Mouse (Mus musculus): ENCODE measurements around the gene Tmem238. TPM values are rescaled to one million over a fixed set of nuclear protein-coding genes. Genes with fewer than 3 reads are reported as not detected.

The Tmem238 gene
- polyA plus RNA-seq (2014; fragmentation: Nextera tagmentation; extraction: Ambion mirVana), result 3.0 and 3.7 TPM in 2 replicates

DNA sequence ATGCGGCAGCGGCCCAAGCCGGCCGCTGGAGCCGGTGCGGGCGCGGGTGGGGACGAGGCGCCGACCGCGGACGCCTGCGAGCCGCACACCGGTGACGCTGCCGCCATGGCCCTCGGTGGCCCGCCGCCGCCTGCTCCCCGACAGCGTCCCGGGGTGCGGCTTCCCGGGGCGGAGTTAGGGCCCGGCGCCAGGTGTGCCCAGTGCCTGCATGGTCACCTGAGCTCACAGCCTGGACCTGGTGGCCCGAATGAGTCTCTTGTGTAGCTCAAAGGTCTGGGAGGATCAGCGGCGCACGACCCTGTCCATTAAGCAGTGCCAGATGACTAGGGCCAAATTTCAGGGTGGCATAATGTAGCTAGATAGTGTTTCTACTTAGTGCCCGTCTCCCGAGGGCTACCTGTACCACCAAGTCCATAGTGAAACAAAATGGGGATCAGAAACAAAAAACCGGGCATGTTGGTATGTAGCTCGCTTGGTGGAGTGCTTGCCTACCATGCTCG, at the start of gene Tmem238:
TSS of gene Tmem238 (minus strand) at position 221 of the 500 bp plus-strand sequence.
- peaks cover 11% of the 10 kb centered on the region for H3K36me3 ChIP-seq (ENCODE audit: control insufficient read depth, insufficient read depth, low read length)
- ATAC-seq (ENCODE audit: insufficient number of reproducible peaks, insufficient read depth, low FRiP score, low read depth), result no peak
- peaks cover 8 to 11% of the 10 kb centered on the region in 2 experiments for H3K4me1 ChIP-seq (ENCODE audit: control insufficient read depth in 2 of 2, insufficient read depth in 2 of 2, low read length in 2 of 2)
- 8% methylated on average over 40 of the region's 40 CpGs for WGBS
- H3K9ac ChIP-seq (ENCODE audit: low read length), result peak within 1 kb of the TSS; percentile 81
- peak within 1 kb of the TSS; percentile 89 for H3K4me2 ChIP-seq (ENCODE audit: low read length)
- H3K9me3 ChIP-seq (ENCODE audit: control insufficient read depth, low read length), result no peaks in the 10 kb centered on the region
- H3K27me3 ChIP-seq (ENCODE audit: control insufficient read depth, insufficient read depth, low read length), result no peaks in the 10 kb centered on the region
- peak within 1 kb of the TSS; percentile 53 to 58 for H3K4me3 ChIP-seq (ENCODE audit: control insufficient read depth in 1 of 2, insufficient read depth in 1 of 2, low read depth in 1 of 2, low read length in 2 of 2)
- H3K27ac ChIP-seq (replicated peaks in 1 of 2; ENCODE audit: control insufficient read depth in 1 of 2, insufficient read depth in 1 of 2, low read depth in 2 of 2, low read length in 2 of 2), result peak within 1 kb of the TSS; percentile 23 to 61; a peak in 2 of 4 replicates

DNA sequence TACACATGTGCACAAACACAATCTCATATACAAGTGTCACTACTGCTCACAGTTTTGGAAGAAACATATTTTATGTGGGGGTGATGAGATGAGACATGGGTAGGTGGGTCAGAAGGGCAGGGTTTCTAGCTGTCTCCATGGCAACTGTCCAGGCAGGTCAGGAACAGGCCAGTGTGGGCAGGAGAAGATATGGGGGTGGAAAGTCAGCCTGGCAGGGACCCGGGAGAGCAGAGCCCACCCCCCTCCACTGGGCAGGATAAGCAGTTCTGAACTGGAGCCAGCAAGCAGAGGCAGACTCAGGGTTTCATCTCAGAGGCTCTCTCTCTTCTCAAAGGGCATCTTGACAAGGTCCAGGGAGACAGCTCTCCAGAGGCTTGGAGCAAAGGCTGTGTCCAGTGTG, 48.2 kb upstream of the Tmem238 start:
- Histone ChIP-seq H3K9me3 (ENCODE audit: control insufficient read depth, low read length) (no peaks in the 10 kb centered on the region), H3K9ac (ENCODE audit: low read length) (no peak overlapping the region), H3K4me1 (ENCODE audit: control insufficient read depth in 2 of 2, insufficient read depth in 2 of 2, low read length in 2 of 2) (peaks cover 2 to 6% of the 10 kb centered on the region in 2 experiments; a peak in 3 of 4 replicates), H3K4me3 (ENCODE audit: control insufficient read depth in 1 of 2, insufficient read depth in 1 of 2, low read depth in 1 of 2, low read length in 2 of 2) (no peak overlapping the region), H3K27me3 (ENCODE audit: control insufficient read depth, insufficient read depth, low read length) (peaks cover 72% of the 10 kb centered on the region), H3K4me2 (ENCODE audit: low read length) (no peak overlapping the region), H3K27ac (replicated peaks in 1 of 2; ENCODE audit: control insufficient read depth in 1 of 2, insufficient read depth in 1 of 2, low read depth in 2 of 2, low read length in 2 of 2) (no peak overlapping the region), H3K36me3 (ENCODE audit: control insufficient read depth, insufficient read depth, low read length) (no peaks in the 10 kb centered on the region)
- WGBS, result 0% methylated on average over 1 of the region's 1 CpGs
- no peak for ATAC-seq (ENCODE audit: insufficient number of reproducible peaks, insufficient read depth, low FRiP score, low read depth)

DNA sequence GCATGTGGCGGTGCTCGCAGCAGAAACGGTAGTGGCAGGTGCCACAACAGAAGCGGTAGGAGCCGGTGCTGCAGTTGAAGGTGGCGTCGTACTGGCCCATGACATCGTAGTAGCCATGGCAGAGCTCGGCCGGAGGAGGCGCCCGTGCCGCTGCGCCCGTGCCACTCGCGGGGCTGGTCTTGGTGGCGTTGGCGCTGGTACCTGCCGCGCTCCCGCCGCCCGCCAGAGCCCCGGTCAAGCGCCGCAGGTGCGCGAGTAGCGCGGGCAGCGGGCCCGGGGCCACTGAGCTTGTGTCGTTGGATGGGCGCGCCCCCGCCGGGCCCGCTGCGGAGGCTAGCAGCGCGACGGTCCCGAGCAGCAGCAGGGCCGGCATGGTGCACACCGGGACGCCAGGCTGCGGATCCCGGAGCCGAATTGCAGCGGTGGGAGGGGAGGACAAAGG, 46.9 kb upstream of the Tmem238 start:
- H3K4me2 ChIP-seq (ENCODE audit: low read length), result peak overlapping the region; percentile 84
- peaks cover 69% of the 10 kb centered on the region for H3K27me3 ChIP-seq (ENCODE audit: control insufficient read depth, insufficient read depth, low read length)
- peaks cover 2 to 5% of the 10 kb centered on the region in 2 experiments; a peak in 2 of 4 replicates for H3K4me1 ChIP-seq (ENCODE audit: control insufficient read depth in 2 of 2, insufficient read depth in 2 of 2, low read length in 2 of 2)
- H3K4me3 ChIP-seq (ENCODE audit: control insufficient read depth in 1 of 2, insufficient read depth in 1 of 2, low read depth in 1 of 2, low read length in 2 of 2), result peak overlapping the region; percentile 49 to 52
- H3K9ac ChIP-seq (ENCODE audit: low read length), result peak overlapping the region; percentile 48; the same call in 1 of the 2 replicates
- no peaks in the 10 kb centered on the region for H3K36me3 ChIP-seq (ENCODE audit: control insufficient read depth, insufficient read depth, low read length)
- under 1% methylated on average over 51 of the region's 51 CpGs for WGBS
- no peaks in the 10 kb centered on the region for H3K9me3 ChIP-seq (ENCODE audit: control insufficient read depth, low read length)
- ATAC-seq (ENCODE audit: insufficient number of reproducible peaks, insufficient read depth, low FRiP score, low read depth), result peak; percentile 20; the same call in 1 of the 2 replicates
- H3K27ac ChIP-seq (replicated peaks in 1 of 2; ENCODE audit: control insufficient read depth in 1 of 2, insufficient read depth in 1 of 2, low read depth in 2 of 2, low read length in 2 of 2), result no peak overlapping the region

DNA sequence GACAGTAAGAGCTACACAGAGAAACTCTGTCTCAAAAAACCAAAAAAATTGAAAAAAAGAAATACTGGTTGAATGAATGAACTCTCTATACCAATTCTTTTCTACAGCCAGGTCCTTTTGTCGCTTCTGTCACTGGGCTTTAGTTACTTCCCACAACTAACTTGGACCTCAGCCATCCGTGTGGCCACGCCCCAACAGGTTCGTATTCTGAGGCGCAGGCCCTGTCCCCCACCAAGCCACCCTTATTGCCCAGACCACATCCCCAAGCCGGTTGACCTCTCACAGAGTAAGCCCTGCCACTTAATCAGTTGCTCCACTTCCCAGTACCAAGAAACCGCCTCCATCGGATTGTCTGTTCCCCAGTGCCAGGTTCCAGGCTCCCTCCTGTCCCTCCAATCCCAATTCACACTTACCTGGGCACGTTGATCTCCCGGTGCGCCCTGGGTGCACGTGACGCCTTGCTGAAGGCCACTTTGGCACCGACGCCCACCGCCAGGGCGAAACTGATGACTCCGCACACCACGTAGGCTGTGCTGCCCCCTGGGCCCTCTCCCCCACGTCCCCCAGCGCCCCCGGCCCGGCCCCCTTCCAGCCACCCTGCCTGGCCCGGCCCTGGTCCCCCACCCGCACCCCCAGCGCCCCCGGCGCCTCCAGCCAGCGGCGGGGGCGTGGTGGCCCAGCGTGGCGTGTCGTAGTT, 46.3 kb upstream of the Tmem238 start:
- 0 out of 2 replicates have a peak, but pooled peaks have one; percentile 8 for ATAC-seq (ENCODE audit: insufficient number of reproducible peaks, insufficient read depth, low FRiP score, low read depth)
- Histone ChIP-seq H3K36me3 (ENCODE audit: control insufficient read depth, insufficient read depth, low read length) (no peaks in the 10 kb centered on the region), H3K9me3 (ENCODE audit: control insufficient read depth, low read length) (no peaks in the 10 kb centered on the region), H3K9ac (ENCODE audit: low read length) (peak overlapping the region; percentile 8; the same call in 1 of the 2 replicates), H3K4me3 (ENCODE audit: control insufficient read depth in 1 of 2, insufficient read depth in 1 of 2, low read depth in 1 of 2, low read length in 2 of 2) (peak overlapping the region; percentile 49 to 52), H3K27me3 (ENCODE audit: control insufficient read depth, insufficient read depth, low read length) (peaks cover 72% of the 10 kb centered on the region), H3K27ac (replicated peaks in 1 of 2; ENCODE audit: control insufficient read depth in 1 of 2, insufficient read depth in 1 of 2, low read depth in 2 of 2, low read length in 2 of 2) (no peak overlapping the region), H3K4me1 (ENCODE audit: control insufficient read depth in 2 of 2, insufficient read depth in 2 of 2, low read length in 2 of 2) (peaks cover 2 to 5% of the 10 kb centered on the region in 2 experiments; a peak in 2 of 4 replicates), H3K4me2 (ENCODE audit: low read length) (peak overlapping the region; percentile 84)
- WGBS, result 4% methylated on average over 31 of the region's 34 CpGs

DNA sequence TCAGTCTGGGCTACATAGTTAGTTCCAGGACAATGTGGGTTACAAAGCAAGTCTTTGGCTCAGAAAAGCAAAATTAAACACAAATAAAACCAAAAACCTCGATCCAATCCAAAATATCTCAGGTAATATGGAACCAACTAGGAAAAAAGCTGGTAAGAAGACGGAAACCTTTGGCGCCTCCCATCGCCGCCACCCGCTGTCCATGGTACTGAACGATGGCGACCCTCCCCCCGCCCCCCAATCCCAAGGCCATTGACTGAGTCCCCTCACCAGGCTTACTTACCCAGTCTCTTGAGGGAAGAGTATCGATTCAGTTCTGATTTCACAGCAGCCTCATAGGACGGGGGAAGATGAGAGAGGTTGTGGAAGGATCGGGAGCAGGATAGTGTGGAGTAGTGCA, 41.0 kb upstream of the Tmem238 start:
- H3K4me1 ChIP-seq (ENCODE audit: control insufficient read depth in 2 of 2, insufficient read depth in 2 of 2, low read length in 2 of 2), result no peaks in the 10 kb centered on the region
- no peaks in the 10 kb centered on the region for H3K36me3 ChIP-seq (ENCODE audit: control insufficient read depth, insufficient read depth, low read length)
- no peak overlapping the region for H3K9ac ChIP-seq (ENCODE audit: low read length)
- H3K27ac ChIP-seq (replicated peaks in 1 of 2; ENCODE audit: control insufficient read depth in 1 of 2, insufficient read depth in 1 of 2, low read depth in 2 of 2, low read length in 2 of 2), result no peak overlapping the region
- no peak for ATAC-seq (ENCODE audit: insufficient number of reproducible peaks, insufficient read depth, low FRiP score, low read depth)
- no peak overlapping the region for H3K4me3 ChIP-seq (ENCODE audit: control insufficient read depth in 1 of 2, insufficient read depth in 1 of 2, low read depth in 1 of 2, low read length in 2 of 2)
- H3K9me3 ChIP-seq (ENCODE audit: control insufficient read depth, low read length), result no peaks in the 10 kb centered on the region
- peaks cover 53% of the 10 kb centered on the region for H3K27me3 ChIP-seq (ENCODE audit: control insufficient read depth, insufficient read depth, low read length)
- WGBS, result 1% methylated on average over 12 of the region's 12 CpGs
- no peak overlapping the region for H3K4me2 ChIP-seq (ENCODE audit: low read length)

DNA sequence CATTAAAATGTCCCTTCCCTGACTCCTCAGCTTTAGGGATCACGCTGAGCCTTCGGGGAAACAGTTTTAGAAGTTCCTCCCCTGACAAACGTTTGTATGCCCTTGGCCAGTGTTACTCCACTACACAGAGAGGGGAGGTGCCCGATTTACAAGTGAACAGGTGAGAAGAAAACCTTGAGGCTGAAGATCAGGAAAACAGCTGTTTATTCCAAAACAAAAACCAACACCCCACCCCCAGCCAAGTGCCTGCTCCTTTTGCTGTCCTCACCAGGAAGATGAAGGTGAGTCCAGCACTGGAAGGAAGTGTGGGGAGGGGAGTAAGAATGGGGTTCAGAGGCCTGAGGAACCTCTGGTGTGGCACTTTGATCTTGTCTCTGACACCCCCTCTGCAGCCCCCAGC, 35.9 kb upstream of the Tmem238 start:
- H3K9ac ChIP-seq (ENCODE audit: low read length), result no peak overlapping the region
- peaks cover 10 to 11% of the 10 kb centered on the region in 2 experiments; a peak in 3 of 4 replicates for H3K4me1 ChIP-seq (ENCODE audit: control insufficient read depth in 2 of 2, insufficient read depth in 2 of 2, low read length in 2 of 2)
- 44% methylated on average over 4 of the region's 4 CpGs for WGBS
- ATAC-seq (ENCODE audit: insufficient number of reproducible peaks, insufficient read depth, low FRiP score, low read depth), result no peak
- H3K36me3 ChIP-seq (ENCODE audit: control insufficient read depth, insufficient read depth, low read length), result no peaks in the 10 kb centered on the region
- H3K27ac ChIP-seq (replicated peaks in 1 of 2; ENCODE audit: control insufficient read depth in 1 of 2, insufficient read depth in 1 of 2, low read depth in 2 of 2, low read length in 2 of 2), result no peak overlapping the region
- no peaks in the 10 kb centered on the region for H3K9me3 ChIP-seq (ENCODE audit: control insufficient read depth, low read length)
- peaks cover 13% of the 10 kb centered on the region for H3K27me3 ChIP-seq (ENCODE audit: control insufficient read depth, insufficient read depth, low read length)
- H3K4me3 ChIP-seq (ENCODE audit: control insufficient read depth in 1 of 2, insufficient read depth in 1 of 2, low read depth in 1 of 2, low read length in 2 of 2), result no peak overlapping the region
- no peak overlapping the region for H3K4me2 ChIP-seq (ENCODE audit: low read length)

DNA sequence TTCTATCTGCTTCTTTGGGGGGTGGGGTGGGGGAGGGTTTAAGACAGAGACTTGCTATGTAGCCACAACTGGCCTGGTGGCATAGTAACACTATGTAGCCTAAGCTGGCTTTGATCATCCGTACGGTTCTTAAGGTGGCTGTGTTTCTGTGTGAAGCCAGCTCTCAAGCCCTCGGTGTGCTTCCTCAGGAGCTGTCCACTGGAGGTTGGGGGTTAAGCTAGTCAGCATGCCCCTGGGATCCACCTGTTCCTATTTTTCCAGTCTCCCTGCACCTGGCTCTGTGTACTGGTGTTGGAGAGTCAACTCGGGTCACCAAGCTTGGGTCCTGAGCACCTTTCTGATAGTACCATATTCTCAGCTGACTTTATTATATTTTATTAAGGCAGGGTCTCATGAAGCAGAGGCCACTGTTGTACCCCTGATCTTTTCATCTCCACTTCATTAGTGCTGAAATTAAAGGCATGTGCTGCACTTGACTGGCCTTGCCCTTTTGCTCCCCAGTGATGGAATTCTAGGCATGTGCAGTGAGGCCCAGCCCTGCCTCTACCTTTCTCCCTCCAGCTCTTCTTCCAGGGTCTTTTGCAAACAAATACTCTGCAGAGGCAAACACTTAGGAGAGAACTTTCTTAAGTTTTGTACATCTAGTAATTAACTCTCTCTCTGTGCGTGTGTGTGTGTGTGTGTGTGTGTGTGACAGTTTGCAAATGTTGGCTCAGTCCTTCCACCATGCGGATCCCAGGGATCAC, 32.9 kb upstream of the Tmem238 start:
- Histone ChIP-seq H3K27ac (replicated peaks in 1 of 2; ENCODE audit: control insufficient read depth in 1 of 2, insufficient read depth in 1 of 2, low read depth in 2 of 2, low read length in 2 of 2) (no peak overlapping the region), H3K27me3 (ENCODE audit: control insufficient read depth, insufficient read depth, low read length) (peaks cover 3% of the 10 kb centered on the region; the same call in 1 of the 2 replicates), H3K9ac (ENCODE audit: low read length) (no peak overlapping the region), H3K9me3 (ENCODE audit: control insufficient read depth, low read length) (no peaks in the 10 kb centered on the region), H3K4me1 (ENCODE audit: control insufficient read depth in 2 of 2, insufficient read depth in 2 of 2, low read length in 2 of 2) (peaks cover 10 to 11% of the 10 kb centered on the region in 2 experiments; a peak in 3 of 4 replicates), H3K36me3 (ENCODE audit: control insufficient read depth, insufficient read depth, low read length) (no peaks in the 10 kb centered on the region), H3K4me2 (ENCODE audit: low read length) (no peak overlapping the region), H3K4me3 (ENCODE audit: control insufficient read depth in 1 of 2, insufficient read depth in 1 of 2, low read depth in 1 of 2, low read length in 2 of 2) (no peak overlapping the region)
- WGBS, result 58% methylated on average over 6 of the region's 6 CpGs
- ATAC-seq (ENCODE audit: insufficient number of reproducible peaks, insufficient read depth, low FRiP score, low read depth), result no peak
